Mouse (Mus musculus) neural tube, embryonic 14.5 days (tissue): ENCODE measurements around the gene Nfe2l3. TPM values are rescaled to one million over a fixed set of nuclear protein-coding genes. Genes with fewer than 3 reads are reported as not detected.
A peak's percentile ranks its signal among the peaks of the same experiment; 100 is the strongest.
"Not testable (repeated sequence)": the region's sequence is repeated elsewhere in the genome, so short reads cannot be mapped to it uniquely, and the experiment has no call there.

Experiments used
- ATAC-seq: fragments of 200-750 bp; cut with Nextera tagmentation; 2 replicates; pipeline ENCODE4 v1.8.0; 2017; ENCODE audit warnings: low read depth, mild to moderate bottlenecking, moderate TSS enrichment, moderate library complexity
- H3K27ac ChIP-seq: fragments of 300-500 bp; sonication (generic); 2 replicates; pipeline ENCODE4 v1.5.1; 2014; ENCODE audit warnings: low read depth, mild to moderate bottlenecking, control low read depth, low read length, moderate library complexity, mixed read lengths
- H3K27me3 ChIP-seq: fragments of 300-500 bp; sonication (generic); 2 replicates; pipeline ENCODE4 v1.6.1; 2014; ENCODE audit warnings: low read length; ENCODE audit not compliant: control insufficient read depth, insufficient read depth
- H3K36me3 ChIP-seq: fragments of 300-500 bp; sonication (generic); 2 replicates; pipeline ENCODE4 v1.6.1; 2014; ENCODE audit warnings: low read length, mixed read lengths; ENCODE audit not compliant: control insufficient read depth, insufficient read depth
- H3K4me1 ChIP-seq: fragments of 300-500 bp; sonication (generic); 2 replicates; pipeline ENCODE4 v1.6.1; 2014; ENCODE audit warnings: low read length; ENCODE audit not compliant: control insufficient read depth, insufficient read depth
- H3K4me2 ChIP-seq: fragments of 300-500 bp; sonication (generic); 2 replicates; pipeline ENCODE4 v1.6.1; 2014; ENCODE audit warnings: mild to moderate bottlenecking, low read depth, low read length, control low read depth
- H3K4me3 ChIP-seq: fragments of 300-500 bp; sonication (generic); 2 replicates; pipeline ENCODE4 v1.5.1; 2014; ENCODE audit warnings: low read depth, low read length, control low read depth, mixed read lengths
- H3K9ac ChIP-seq: fragments of 300-500 bp; sonication (generic); replicated peaks from 2 replicates; pipeline ENCODE4 v1.6.1; 2014; ENCODE audit warnings: low read depth, mild to moderate bottlenecking, control low read depth, low read length, mixed read lengths
- H3K9me3 ChIP-seq: fragments of 300-500 bp; sonication (generic); 2 replicates; pipeline ENCODE4 v1.6.1; 2016; ENCODE audit warnings: low read length; ENCODE audit not compliant: control insufficient read depth
- WGBS: fragments of 180-500 bp; shearing (Covaris S2); extraction: QIAGEN DNeasy Blood & Tissue Kit; methylation state at CpG from one replicate; pipeline ENCODE4 v1.1.7; 2014; 5-methylcytosine and 5-hydroxymethylcytosine counted together
- polyA plus RNA-seq: library from polyadenylated mRNA; unstranded; fragments of >200 nt; fragmentation: Nextera tagmentation; extraction: Ambion mirVana; gene quantifications from 2 replicates; pipeline ENCODE4 v1.2.1, GENCODE M21; 2014

Gene Nfe2l3
- polyA plus RNA-seq, 1 experiment from 2014 or later, result 4.6 TPM

DNA sequence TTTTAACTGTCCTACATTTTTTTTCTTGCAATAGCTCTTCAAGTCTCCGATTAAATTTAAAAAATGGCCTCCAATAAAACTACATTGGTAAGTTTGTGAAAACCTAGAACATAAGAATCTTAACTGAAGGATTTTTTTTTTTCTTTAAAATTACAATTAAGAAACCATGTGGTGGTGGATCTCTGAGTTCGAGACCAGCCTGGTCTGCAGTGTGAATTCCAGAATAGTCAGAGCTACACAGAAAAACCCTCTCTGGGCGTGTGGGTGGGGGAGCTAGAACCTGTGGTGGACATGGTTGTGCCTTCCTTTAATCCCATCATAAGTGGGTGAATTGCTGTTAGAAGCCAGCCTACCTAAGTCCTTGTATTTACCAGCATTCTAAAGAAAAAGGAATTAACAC, 39.3 kb downstream of the Nfe2l3 start:
- Histone ChIP-seq H3K4me1 (peaks cover 16% of the 10 kb centered on the region), H3K9ac (peak overlapping the region; percentile 100; the same call in 1 of the 2 replicates), H3K4me2 (peak overlapping the region; percentile 59), H3K27me3 (no peaks in the 10 kb centered on the region; the same call in 1 of the 2 replicates), H3K9me3 (no peaks in the 10 kb centered on the region), H3K36me3 (peaks cover 9% of the 10 kb centered on the region), H3K4me3 (peak overlapping the region; percentile 100), H3K27ac (no peak overlapping the region; the same call in 1 of the 2 replicates)
- 13% methylated on average over 3 of the region's 3 CpGs for WGBS
- no peak for ATAC-seq

DNA sequence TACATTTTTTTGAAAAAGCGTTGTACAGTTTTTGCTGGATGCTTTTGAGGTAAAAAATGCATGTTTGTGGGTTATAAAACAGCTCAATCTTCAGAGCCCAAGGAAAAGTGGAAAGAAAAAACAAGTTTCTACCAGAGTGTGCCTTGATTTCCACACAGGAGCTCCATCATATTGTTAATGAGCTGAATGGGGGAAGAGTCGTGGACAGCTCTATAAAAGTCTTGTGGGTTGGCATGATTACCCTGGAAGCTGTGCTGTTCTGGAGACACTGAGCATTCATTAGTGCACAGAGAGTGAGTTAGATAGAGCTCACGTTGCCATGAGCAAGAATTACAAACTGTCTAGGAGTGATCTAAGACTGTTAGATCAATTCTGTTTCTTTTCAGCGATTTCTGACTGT, 39.7 kb downstream of the Nfe2l3 start:
- 43% methylated on average over 4 of the region's 4 CpGs for WGBS
- Histone ChIP-seq H3K4me3 (peak overlapping the region; percentile 100), H3K4me2 (peak overlapping the region; percentile 59), H3K9ac (peak overlapping the region; percentile 21; the same call in 1 of the 2 replicates), H3K36me3 (peaks cover 5% of the 10 kb centered on the region), H3K27me3 (no peaks in the 10 kb centered on the region; the same call in 1 of the 2 replicates), H3K4me1 (peaks cover 11% of the 10 kb centered on the region), H3K9me3 (no peaks in the 10 kb centered on the region), H3K27ac (no peak overlapping the region)
- no peak for ATAC-seq

DNA sequence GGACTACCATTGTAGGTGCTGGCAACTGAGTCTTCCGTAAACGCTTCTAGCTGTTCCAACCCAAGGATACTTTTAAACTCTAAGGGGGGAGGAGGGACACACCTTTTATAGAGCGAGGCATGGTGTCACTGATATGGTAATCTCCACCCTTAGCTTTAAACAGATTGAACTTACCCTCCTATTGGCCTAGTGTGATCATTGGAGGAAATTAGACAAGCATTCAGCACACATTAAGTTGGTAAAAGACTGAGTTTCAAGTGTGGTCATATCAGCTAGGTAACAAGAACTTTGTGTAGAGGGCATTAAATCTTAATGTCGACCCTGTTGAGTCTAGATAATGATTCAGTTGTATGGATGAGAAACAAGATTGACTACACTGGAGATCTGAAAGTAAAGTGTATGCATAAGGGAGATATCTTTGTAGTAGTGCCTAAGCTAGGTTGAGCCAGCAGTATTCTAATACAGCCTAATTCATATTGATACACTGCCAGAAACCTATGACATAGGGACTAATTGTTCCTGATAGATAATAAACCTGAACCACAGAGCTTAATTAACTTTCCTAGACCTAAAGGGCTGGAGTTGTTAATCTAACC, 46.8 kb downstream of the Nfe2l3 start:
- Histone ChIP-seq H3K27me3 (no peaks in the 10 kb centered on the region), H3K4me3 (no peak overlapping the region), H3K9ac (no peak overlapping the region), H3K9me3 (no peaks in the 10 kb centered on the region), H3K27ac (no peak overlapping the region), H3K4me1 (no peaks in the 10 kb centered on the region), H3K36me3 (peaks cover 53% of the 10 kb centered on the region), H3K4me2 (no peak overlapping the region)
- 95% methylated on average over 4 of the region's 4 CpGs for WGBS
- ATAC-seq, result no peak

DNA sequence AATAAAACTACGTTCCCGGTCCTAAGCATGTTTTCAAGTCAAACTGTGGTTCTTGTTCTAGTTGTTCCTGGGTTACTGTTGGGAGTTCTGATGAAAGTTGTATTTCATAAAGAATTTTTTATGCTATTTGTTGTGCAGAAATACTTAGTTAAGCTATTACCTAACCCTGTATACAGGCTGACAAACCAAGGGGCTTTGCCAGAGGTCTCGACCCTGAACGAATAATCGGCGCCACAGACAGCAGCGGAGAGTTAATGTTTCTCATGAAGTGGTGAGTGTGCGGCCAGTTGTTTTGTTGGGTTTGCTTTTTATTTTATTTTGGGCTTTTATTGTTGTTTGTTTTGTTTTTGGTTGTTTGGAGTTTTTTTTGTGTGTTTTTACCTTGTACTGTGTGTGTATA, 49.1 kb downstream of the Nfe2l3 start:
- H3K36me3 ChIP-seq, result peaks cover 48% of the 10 kb centered on the region
- no peak for ATAC-seq
- H3K4me2 ChIP-seq, result no peak overlapping the region
- H3K27me3 ChIP-seq, result no peaks in the 10 kb centered on the region
- no peak overlapping the region for H3K4me3 ChIP-seq
- no peak overlapping the region for H3K9ac ChIP-seq
- H3K9me3 ChIP-seq, result no peaks in the 10 kb centered on the region
- no peak overlapping the region for H3K27ac ChIP-seq
- H3K4me1 ChIP-seq, result no peaks in the 10 kb centered on the region
- WGBS, result 96% methylated on average over 8 of the region's 8 CpGs

DNA sequence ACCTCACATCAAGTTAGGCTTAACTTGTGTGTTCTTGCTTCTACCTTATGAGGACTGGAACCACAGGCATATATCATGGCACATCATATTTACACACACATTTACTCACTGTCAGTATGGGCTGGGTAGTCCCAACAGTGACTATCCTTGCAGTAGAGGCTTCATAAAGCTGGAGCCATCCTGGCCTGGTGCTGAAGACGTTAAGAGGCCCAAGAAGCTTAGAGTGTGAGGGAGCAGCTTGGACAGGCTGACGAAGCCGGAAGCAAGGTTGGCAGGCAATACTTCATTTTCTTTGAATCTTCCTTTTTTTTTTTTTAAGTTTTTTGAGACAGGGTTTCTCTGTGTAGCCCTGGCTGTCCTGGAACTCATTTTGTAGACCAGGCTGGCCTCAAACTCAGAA, 51.4 kb downstream of the Nfe2l3 start:
- Histone ChIP-seq H3K9ac (no peak overlapping the region), H3K9me3 (no peaks in the 10 kb centered on the region), H3K4me2 (no peak overlapping the region), H3K27me3 (no peaks in the 10 kb centered on the region), H3K27ac (no peak overlapping the region), H3K4me3 (no peak overlapping the region), H3K4me1 (no peaks in the 10 kb centered on the region), H3K36me3 (peaks cover 38% of the 10 kb centered on the region)
- 91% methylated on average over 3 of the region's 3 CpGs for WGBS
- no peak for ATAC-seq

DNA sequence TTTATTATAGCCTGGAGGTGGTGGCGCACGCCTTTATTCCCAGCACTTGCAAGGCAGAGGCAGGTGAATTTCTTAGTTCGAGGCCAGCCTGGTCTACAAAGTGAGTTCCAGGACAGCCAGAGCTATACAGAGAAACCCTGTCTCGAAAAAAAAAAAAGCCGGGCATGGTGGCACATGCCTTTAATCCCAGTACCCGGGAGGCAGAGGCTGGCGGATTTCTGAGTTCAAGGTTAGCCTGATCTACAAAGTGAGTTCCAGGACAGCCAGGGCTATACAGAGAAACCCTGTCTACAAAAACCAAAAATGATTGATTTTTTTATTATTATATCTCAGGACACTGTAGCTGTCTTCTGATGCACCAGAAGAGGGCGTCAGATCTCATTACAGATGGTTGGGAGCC, 52.1 kb downstream of the Nfe2l3 start:
- 90% methylated on average over 8 of the region's 8 CpGs for WGBS
- H3K36me3 ChIP-seq, result peaks cover 31% of the 10 kb centered on the region
- H3K4me3 ChIP-seq, H3K9me3 ChIP-seq, H3K4me1 ChIP-seq, H3K27ac ChIP-seq, H3K9ac ChIP-seq, ATAC-seq, H3K27me3 ChIP-seq, H3K4me2 ChIP-seq: not testable (repeated sequence)

DNA sequence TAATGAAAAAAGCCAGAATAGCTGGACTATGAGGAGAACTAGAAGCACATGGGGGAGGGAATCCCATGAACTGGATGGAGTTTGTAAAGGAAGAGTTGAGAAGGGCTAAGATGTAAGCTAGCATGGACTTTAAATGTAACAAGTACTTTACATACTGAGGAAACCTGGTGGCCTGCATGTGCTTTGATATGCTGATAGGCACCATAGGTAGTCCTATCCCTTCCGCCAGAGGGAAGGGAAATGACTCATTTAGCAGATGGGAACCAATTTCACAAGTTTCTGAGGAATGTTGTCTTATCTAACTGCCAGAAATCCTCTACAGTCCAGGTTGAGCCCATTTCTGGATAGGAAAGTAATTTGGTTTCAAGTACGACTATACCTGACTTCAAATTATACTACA, 53.2 kb downstream of the Nfe2l3 start:
- no peak for ATAC-seq
- Histone ChIP-seq H3K4me1 (no peaks in the 10 kb centered on the region), H3K27me3 (no peaks in the 10 kb centered on the region), H3K36me3 (peaks cover 21% of the 10 kb centered on the region), H3K9ac (no peak overlapping the region), H3K4me3 (no peak overlapping the region), H3K4me2 (no peak overlapping the region), H3K9me3 (no peaks in the 10 kb centered on the region), H3K27ac (no peak overlapping the region)
- 56% methylated on average over 2 of the region's 2 CpGs for WGBS

DNA sequence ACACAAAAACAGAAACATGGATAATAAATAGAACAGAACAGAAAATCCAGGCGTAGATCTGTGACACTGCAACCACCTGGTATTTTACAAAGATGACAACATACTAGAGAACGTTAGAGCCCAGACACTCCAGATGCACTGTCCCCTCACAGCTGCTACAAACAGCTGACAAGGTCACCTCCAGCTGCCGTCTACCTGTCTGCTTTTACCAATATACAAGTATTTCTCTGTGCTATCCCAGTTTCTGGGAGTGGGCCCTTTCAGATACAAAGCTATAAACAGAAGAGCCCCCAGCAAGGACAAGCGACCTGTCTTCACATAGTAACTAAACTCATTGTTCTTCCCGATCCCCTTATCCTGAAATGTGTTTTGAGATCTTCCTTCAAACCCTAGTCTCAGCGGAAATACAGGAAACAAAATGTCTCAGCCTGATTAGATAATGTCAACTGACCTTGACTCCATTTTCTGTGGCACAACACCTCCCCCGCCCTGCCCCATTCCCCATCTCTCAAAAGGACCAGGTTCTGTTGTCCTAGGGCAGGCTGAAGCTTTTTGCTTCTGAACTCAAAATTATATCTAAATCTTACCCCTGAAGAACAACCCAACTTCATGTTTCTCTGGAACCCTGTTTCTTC, 53.7 kb downstream of the Nfe2l3 start:
- no peak overlapping the region for H3K4me2 ChIP-seq
- H3K4me3 ChIP-seq, result no peak overlapping the region
- H3K36me3 ChIP-seq, result peaks cover 15% of the 10 kb centered on the region
- H3K27ac ChIP-seq, result no peak overlapping the region
- H3K9me3 ChIP-seq, result no peaks in the 10 kb centered on the region
- no peak for ATAC-seq
- H3K9ac ChIP-seq, result no peak overlapping the region
- no peaks in the 10 kb centered on the region for H3K27me3 ChIP-seq
- H3K4me1 ChIP-seq, result no peaks in the 10 kb centered on the region
- WGBS, result 76% methylated on average over 7 of the region's 7 CpGs

DNA sequence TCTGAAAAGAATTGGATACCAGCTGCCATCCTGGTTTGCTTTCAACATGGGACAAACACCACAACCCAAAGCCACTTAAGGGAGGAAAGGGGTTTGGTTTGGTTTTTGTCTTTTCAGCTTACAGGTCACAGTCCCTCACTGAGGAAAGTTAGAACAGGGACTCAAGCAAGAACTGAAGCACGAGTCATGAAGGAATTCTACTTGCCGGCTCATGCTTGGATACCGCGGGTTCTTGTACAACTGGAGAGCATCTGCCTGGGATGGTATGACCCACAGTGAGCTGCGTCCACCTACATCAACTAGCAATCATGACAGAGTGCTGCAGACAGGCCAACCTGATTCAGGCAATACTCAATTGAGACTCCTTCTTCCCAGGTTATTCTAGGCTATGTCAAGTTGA, 54.3 kb downstream of the Nfe2l3 start:
- Histone ChIP-seq H3K4me3 (no peak overlapping the region), H3K36me3 (peaks cover 10% of the 10 kb centered on the region), H3K4me2 (no peak overlapping the region), H3K9me3 (no peaks in the 10 kb centered on the region), H3K4me1 (no peaks in the 10 kb centered on the region), H3K27ac (no peak overlapping the region), H3K27me3 (no peaks in the 10 kb centered on the region), H3K9ac (no peak overlapping the region)
- ATAC-seq, result no peak
- WGBS, result 95% methylated on average over 5 of the region's 5 CpGs
